29 mouse cellular contexts compared by ENCODE assay signal in genomic region chr19:59853061-59853460, GRCm38 (mm10).
DNase-seq lines count a peak whose midpoint lies in the region; ATAC-seq and TF ChIP-seq lines count a peak whose summit lies in the region.
"Had no signal": no experiment of that assay in that cellular context is flagged by ENCODE, and none has a peak within 500 bp of the region (broad histone marks: within the 10 kb centered on the region; RNA-seq: fewer than 3 reads in every experiment).

No protein-coding gene starts in this region.

- peak; percentile 32 for DNase-seq in gastrocnemius, adult 18-20 months (ENCODE audit: low spot score)
- DNase-seq in gastrocnemius, postnatal 36 days: no peak
- DNase-seq in liver, adult 2 months (ENCODE audit: extremely low read depth, low read depth, low spot score): peak; percentile 1
- DNase-seq in NIH3T3 (ENCODE audit: low read depth): peak; percentile 91
- DNase-seq in left cerebral cortex, postnatal 10 days (ENCODE audit: extremely low spot score in 1 of 2, low spot score in 2 of 2): no peak
- no peak for DNase-seq in frontal cortex, postnatal 36 days (ENCODE audit: low spot score in 2 of 2)
- DNase-seq: adrenal gland, adult 8-10 months; cerebellum, adult 11 months; cerebellum, adult 9-10 months; cerebellum, postnatal 36 days; embryo, embryonic 11 days; kidney, adult 8-10 months; left cerebral cortex, postnatal 4 days; lung, adult 2 months; right cerebral cortex, adult 18-20 months; right cerebral cortex, postnatal 4 days; thymus, adult 2 months; thymus, postnatal 36 days had no signal

- intact Hi-C loops in gastrocnemius, postnatal 36 days (cut with DNase I): loop anchor here (10.0 kb wide), 1 partner anchor 842 kb away; no protein-coding TSS in a partner anchor
- intact Hi-C loops in left cerebral cortex, postnatal 10 days (cut with DNase I): no loop called here

- H3K27me3 ChIP-seq in liver, adult 2 months (ENCODE audit: control insufficient read depth, insufficient read depth, low read length): no peaks in the 10 kb centered on the region
- peaks cover 6% of the 10 kb centered on the region; the same call in 1 of the 2 replicates for H3K27me3 ChIP-seq in liver, embryonic 12.5 days (replicated peaks)
- H3K27me3 ChIP-seq: embryonic facial prominence, embryonic 15.5 days; forebrain, embryonic 15.5 days; intestine, embryonic 15.5 days; neural tube, embryonic 12.5 days had no signal

- no peak for ATAC-seq in liver, embryonic 12.5 days
- ATAC-seq: activated CD4-positive, CD25-positive, alpha-beta regulatory T cell, adult 4 months; CD4-positive, CD25-positive, alpha-beta regulatory T cell, adult 4 months; forebrain, embryonic 15.5 days; hindbrain, postnatal 0 days had no signal

- H3K79me2 ChIP-seq in liver, adult 2 months (ENCODE audit: control insufficient read depth, insufficient read depth, low read length): no peaks in the 10 kb centered on the region

- no peak for TF ChIP-seq POLR2A in liver, adult 2 months (IDR thresholded peaks at IDR 0.05; ENCODE audit: extremely low read depth, insufficient read depth, low read length)

- H3K9me3 ChIP-seq in liver, embryonic 12.5 days (replicated peaks): no peaks in the 10 kb centered on the region
- H3K9me3 ChIP-seq: embryonic facial prominence, embryonic 15.5 days; forebrain, embryonic 15.5 days; intestine, embryonic 15.5 days; midbrain, embryonic 10.5 days; neural tube, embryonic 12.5 days had no signal

- WGBS in liver, adult 2 months: 30% methylated on average over 3 of the region's 3 CpGs
- 61% methylated on average over 3 of the region's 3 CpGs for WGBS in liver, embryonic 12.5 days (ENCODE audit: insufficient replicate concordance)

- no peaks in the 10 kb centered on the region for H3K4me1 ChIP-seq in liver, adult 2 months (ENCODE audit: control insufficient read depth, insufficient read depth, low read length)
- no peaks in the 10 kb centered on the region for H3K4me1 ChIP-seq in liver, embryonic 12.5 days
- H3K4me1 ChIP-seq: embryonic facial prominence, embryonic 15.5 days; intestine, embryonic 15.5 days; neural tube, embryonic 12.5 days had no signal

- TF ChIP-seq CTCF in liver, adult 2 months (IDR thresholded peaks at IDR 0.05; ENCODE audit: low read depth, low read length): no peak

- H3K4me3 ChIP-seq in liver, adult 2 months (ENCODE audit: insufficient read depth, low read depth, low read length): no peak overlapping the region
- H3K4me3 ChIP-seq in liver, embryonic 12.5 days: no peak overlapping the region
- H3K4me3 ChIP-seq: embryonic facial prominence, embryonic 15.5 days; forebrain, embryonic 15.5 days; intestine, embryonic 15.5 days; midbrain, embryonic 10.5 days; myocyte; neural tube, embryonic 12.5 days had no signal

- no peak overlapping the region for H3K27ac ChIP-seq in liver, adult 2 months (replicated peaks; ENCODE audit: insufficient read depth, low read depth, low read length)
- no peak overlapping the region for H3K27ac ChIP-seq in liver, embryonic 12.5 days
- H3K27ac ChIP-seq: embryonic facial prominence, embryonic 15.5 days; forebrain, embryonic 15.5 days; hindbrain, postnatal 0 days; intestine, embryonic 15.5 days; liver, embryonic 14.5 days; midbrain, embryonic 10.5 days; neural tube, embryonic 12.5 days had no signal

- H3K9ac ChIP-seq in liver, adult 2 months (ENCODE audit: low read depth, low read length): no peak overlapping the region
- H3K9ac ChIP-seq in liver, embryonic 12.5 days: no peak overlapping the region
- H3K9ac ChIP-seq: embryonic facial prominence, embryonic 15.5 days; forebrain, embryonic 15.5 days; intestine, embryonic 15.5 days; liver, embryonic 14.5 days; neural tube, embryonic 12.5 days had no signal

- no peak overlapping the region for H3K4me2 ChIP-seq in liver, embryonic 12.5 days
- H3K4me2 ChIP-seq: embryonic facial prominence, embryonic 15.5 days; forebrain, embryonic 15.5 days; intestine, embryonic 15.5 days; neural tube, embryonic 12.5 days had no signal

- no peaks in the 10 kb centered on the region for H3K36me3 ChIP-seq in liver, adult 2 months (ENCODE audit: control insufficient read depth, insufficient read depth, low read length)
- H3K36me3 ChIP-seq in liver, embryonic 12.5 days: no peaks in the 10 kb centered on the region
- H3K36me3 ChIP-seq: embryonic facial prominence, embryonic 15.5 days; forebrain, embryonic 15.5 days; intestine, embryonic 15.5 days; midbrain, embryonic 10.5 days; neural tube, embryonic 12.5 days had no signal

Comparison
In these comparisons a context has a peak if more than half of its experiments do, and no peak if none do; other contexts are left out.
1. DNase-seq: peak in gastrocnemius, adult 18-20 months (single experiment), liver, adult 2 months (single experiment) and NIH3T3 (single experiment); none in gastrocnemius, postnatal 36 days (0 of 2), left cerebral cortex, postnatal 10 days (0 of 2) and frontal cortex, postnatal 36 days (0 of 2).